Mouse (Mus musculus) lung, postnatal 36 days (tissue): ENCODE measurements around the gene Pgls.

Source experiments
- DNase-seq: peaks from one replicate; pipeline ENCODE4 v3.0.0; 2022; ENCODE audit warnings: mixed read lengths

The Pgls gene

GRCm38 (mm10) chr8:71570291-71570954 lies 21.6 kb upstream of the Pgls start:
- peak; percentile 99 for DNase-seq

- DNase-seq: no peak
Observed at GRCm38 (mm10) chr8:71572077-71572476, 19.9 kb upstream of the Pgls start.

- DNase-seq: no peak
Observed at GRCm38 (mm10) chr8:71572847-71573633, 18.9 kb upstream of the Pgls start.

GRCm38 (mm10) chr8:71574426-71574825 lies 17.6 kb upstream of the Pgls start:
- DNase-seq: no peak

- no peak for DNase-seq
Observed at GRCm38 (mm10) chr8:71575020-71575419, 17.0 kb upstream of the Pgls start.

- no peak for DNase-seq
Observed at GRCm38 (mm10) chr8:71577856-71578387, 14.1 kb upstream of the Pgls start.

- no peak for DNase-seq
Observed at GRCm38 (mm10) chr8:71579009-71579408, 13.0 kb upstream of the Pgls start.

- DNase-seq: no peak
Observed at GRCm38 (mm10) chr8:71579476-71579875, 12.5 kb upstream of the Pgls start.

- no peak for DNase-seq
Observed at GRCm38 (mm10) chr8:71580201-71580600, 11.8 kb upstream of the Pgls start.

GRCm38 (mm10) chr8:71586891-71587290 lies 5.1 kb upstream of the Pgls start:
- peak; percentile 70 for DNase-seq

- no peak for DNase-seq
Observed at GRCm38 (mm10) chr8:71588762-71589161, 3.2 kb upstream of the Pgls start.

- no peak for DNase-seq
Observed at GRCm38 (mm10) chr8:71591017-71591416, 959 bp upstream of the Pgls start.

- DNase-seq: peak; percentile 77
Observed at GRCm38 (mm10) chr8:71592374-71593170, 596 bp downstream of the Pgls start.

- no peak for DNase-seq
Observed at GRCm38 (mm10) chr8:71593556-71594323, 1.8 kb downstream of the Pgls start.

- DNase-seq: no peak
Observed at GRCm38 (mm10) chr8:71594324-71594722, 2.3 kb downstream of the Pgls start.

GRCm38 (mm10) chr8:71595862-71596261 lies 3.9 kb downstream of the Pgls start:
- peak; percentile 93 for DNase-seq

GRCm38 (mm10) chr8:71596384-71596783 lies 4.4 kb downstream of the Pgls start:
- DNase-seq: no peak

- peak; percentile 47 for DNase-seq
Observed at GRCm38 (mm10) chr8:71596798-71597197, 4.8 kb downstream of the Pgls start.

- DNase-seq: no peak
Observed at GRCm38 (mm10) chr8:71597451-71597850, 5.5 kb downstream of the Pgls start, which contains the start of gene Fam129c. TSS of gene Fam129c (plus strand) at chr8:71597648.

GRCm38 (mm10) chr8:71598375-71598774 lies 6.4 kb downstream of the Pgls start:
- DNase-seq: no peak

- no peak for DNase-seq
Observed at GRCm38 (mm10) chr8:71598841-71599240, 6.9 kb downstream of the Pgls start.

- no peak for DNase-seq
Observed at GRCm38 (mm10) chr8:71601939-71602665, 10.1 kb downstream of the Pgls start.
